Mouse (Mus musculus): Measurements from ENCODE around the gene Syne3. TPM values are rescaled to one million over a fixed set of nuclear protein-coding genes. Genes with fewer than 3 reads are reported as not detected.

Gene Syne3
- total RNA-seq, 4 experiments from 2014 or later, result 2.0 to 3.0 (median 2.8) TPM

GRCm38 (mm10) chr12:104897051-104897618, 112.5 kb downstream of the Syne3 start:
- no peak for DNase-seq (ENCODE audit: low spot score in 2 of 2)

- peak in 1 of 2 experiments; percentile 47 for DNase-seq (ENCODE audit: low spot score in 2 of 2)
Measured at GRCm38 (mm10) chr12:104896640-104897039, 113.0 kb downstream of the Syne3 start.

- no peak for DNase-seq (ENCODE audit: low spot score in 2 of 2)
Measured at GRCm38 (mm10) chr12:104892245-104892644, 117.4 kb downstream of the Syne3 start.

- DNase-seq (ENCODE audit: low spot score in 2 of 2), result no peak
Measured at GRCm38 (mm10) chr12:104890066-104890465, 119.5 kb downstream of the Syne3 start.

- DNase-seq (ENCODE audit: low spot score in 2 of 2), result peak in 1 of 2 experiments; percentile 19
Measured at GRCm38 (mm10) chr12:104886104-104886503, 123.5 kb downstream of the Syne3 start.

GRCm38 (mm10) chr12:104882533-104882932, 127.1 kb downstream of the Syne3 start:
- no peak for DNase-seq (ENCODE audit: low spot score in 2 of 2)

- DNase-seq (ENCODE audit: low spot score in 2 of 2), result no peak
Measured at GRCm38 (mm10) chr12:104882061-104882460, 127.5 kb downstream of the Syne3 start.

- no peak for DNase-seq (ENCODE audit: low spot score in 2 of 2)
Measured at GRCm38 (mm10) chr12:104881518-104882060, 128.0 kb downstream of the Syne3 start.

- DNase-seq (ENCODE audit: low spot score in 2 of 2), result no peak
Measured at GRCm38 (mm10) chr12:104880367-104880766, 129.2 kb downstream of the Syne3 start.

Small RNA genes within 50 kb of the gene (microRNA-seq; reads per million reads assigned to microRNA genes)
- gene Mir3069, result 8.0 to 9.0 reads per million in 2 experiments

Other genes with a start within 250 kb of the Syne3 start
- gene Clmn, start 144.7 kb downstream of the Syne3 start, total RNA-seq (2022), result 10 to 100 TPM; 51.6 to 64.6 (median 61.5) TPM
- 10 to 100 TPM; 41.7 to 50.8 (median 46.0) TPM for gene Glrx5, start 22.9 kb upstream of the Syne3 start, total RNA-seq (2022)
- gene Tcl1b2, start 136.2 kb upstream of the Syne3 start, total RNA-seq (2022), result not detected
- gene Tcl1b1, start 149.9 kb upstream of the Syne3 start, total RNA-seq (2022), result not detected
- not detected for gene Tcl1b5, start 166.5 kb upstream of the Syne3 start, total RNA-seq (2022)
- not detected for gene Tcl1b3, start 181.2 kb upstream of the Syne3 start, total RNA-seq (2022)
- gene Tcl1b4, start 192.1 kb upstream of the Syne3 start, total RNA-seq (2022), result not detected
- not detected for gene Tcl1, start 213.0 kb upstream of the Syne3 start, total RNA-seq (2022)

Data from left cerebral cortex, adult 8-10 months (tissue).